Mouse (Mus musculus) cerebellum, adult 9-10 months (tissue): Measurements from ENCODE around the gene Gm10112.

Experiments
- DNase-seq: peaks from one replicate; pipeline ENCODE4 v3.0.0; 2022

Gm10112 gene

DNA sequence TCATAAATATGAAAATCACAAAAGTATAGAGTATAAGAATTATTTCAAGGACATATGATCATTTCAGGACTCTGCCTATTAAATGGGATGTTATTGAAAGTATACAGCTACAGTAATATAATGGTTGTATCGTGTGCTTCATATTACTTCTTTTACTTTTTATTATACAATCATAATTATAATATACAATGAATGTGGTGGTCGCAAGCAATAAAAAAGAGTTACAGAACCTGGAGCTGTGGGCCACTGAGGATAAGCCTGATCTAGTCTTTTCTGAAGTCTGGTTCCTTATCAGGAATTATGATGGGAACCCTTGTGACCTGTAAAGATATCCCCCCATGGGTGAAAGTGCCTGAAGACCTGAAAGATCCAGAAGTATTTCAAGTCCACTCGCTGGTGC is at the start of gene Gm10112:
Gene Gm10112 (plus strand): TSS at position 301 of the 400 bp plus-strand sequence.
- DNase-seq = no peak

DNA sequence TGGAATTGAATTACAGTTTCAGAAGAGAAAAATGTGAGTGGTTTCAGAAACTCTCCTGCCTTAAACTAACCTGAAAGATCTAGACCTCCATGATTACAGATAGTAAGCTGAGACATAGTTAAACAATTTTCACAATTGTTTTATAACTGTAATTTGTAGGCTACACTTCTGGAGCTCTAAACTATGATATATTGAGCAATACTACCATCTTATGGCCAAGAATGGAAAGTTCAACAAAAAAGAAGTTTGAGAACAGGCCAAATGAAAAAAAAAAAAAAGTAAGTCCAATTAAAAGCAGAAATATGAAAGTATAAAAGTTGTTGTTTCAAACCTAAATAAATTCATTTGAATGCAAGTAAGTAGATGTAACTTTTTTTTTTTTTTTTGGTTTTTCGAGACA is 21.4 kb downstream of the Gm10112 start:
- no peak for DNase-seq

DNA sequence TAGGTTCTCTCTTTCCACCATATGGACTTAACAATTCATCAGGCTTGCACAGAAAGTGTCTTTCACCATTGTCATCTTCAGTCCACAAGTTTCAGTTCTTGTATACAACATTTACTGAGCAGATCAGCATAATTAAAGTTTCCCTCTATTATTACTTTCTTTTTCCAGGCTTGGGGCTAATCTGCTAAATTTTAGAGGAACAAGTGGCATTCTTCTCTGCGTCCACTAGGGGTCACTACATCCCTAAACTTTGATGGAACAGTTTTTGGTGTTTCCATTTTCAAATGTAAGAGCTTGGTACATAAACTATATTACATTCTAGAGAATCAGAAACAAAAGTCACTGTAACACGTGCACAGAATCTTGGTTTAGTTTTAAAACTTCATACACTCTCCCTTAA is 28.2 kb downstream of the Gm10112 start:
- no peak for DNase-seq

DNA sequence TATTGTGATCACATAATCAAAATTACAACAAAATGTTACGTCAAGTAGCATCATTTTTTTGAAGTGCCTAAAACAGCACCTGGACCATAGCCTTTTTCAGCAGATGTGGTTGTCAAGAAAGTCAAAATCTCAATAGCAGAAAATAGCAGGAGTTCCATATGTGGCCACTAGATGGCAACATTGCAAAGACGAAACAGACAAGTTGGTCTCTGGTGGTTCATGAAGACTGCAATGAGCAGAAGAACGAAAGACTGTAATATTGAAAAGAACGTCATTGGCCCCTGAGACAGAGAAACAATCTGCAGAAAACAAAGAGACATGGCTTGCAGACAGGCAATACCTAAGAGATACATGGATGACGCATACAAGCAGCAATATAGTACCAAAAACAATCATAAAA is 42.1 kb downstream of the Gm10112 start:
- peak; percentile 55 for DNase-seq
